Mouse (Mus musculus) liver, adult 2 months (tissue): Measurements from ENCODE around the gene Gabarapl1. TPM values are rescaled to one million over a fixed set of nuclear protein-coding genes. Genes with fewer than 3 reads are reported as not detected.

Experiments used
- DNase-seq: peaks from one replicate; pipeline ENCODE4 v3.0.0-alpha.2; 2011; ENCODE audit warnings: low read depth, low spot score; ENCODE audit errors: extremely low read depth
- H3K27ac ChIP-seq: fragments of 200-500 bp; replicated peaks from 2 replicates; pipeline ENCODE4 v1.5.1; 2012; ENCODE audit warnings: low read depth, mild to moderate bottlenecking, control low read depth, inconsistent platforms, low read length; ENCODE audit not compliant: insufficient read depth
- H3K27me3 ChIP-seq: fragments of 200-500 bp; 2 replicates; pipeline ENCODE4 v1.6.1; 2012; ENCODE audit warnings: mild to moderate bottlenecking, moderate library complexity, low read length, inconsistent platforms; ENCODE audit not compliant: control insufficient read depth, insufficient read depth
- H3K36me3 ChIP-seq: fragments of 200-500 bp; 2 replicates; pipeline ENCODE4 v1.6.1; 2012; ENCODE audit warnings: low read length, inconsistent platforms; ENCODE audit not compliant: control insufficient read depth, insufficient read depth
- H3K4me1 ChIP-seq: fragments of 200-500 bp; 2 replicates; pipeline ENCODE4 v1.6.1; 2011; ENCODE audit warnings: low read length; ENCODE audit not compliant: control insufficient read depth, insufficient read depth
- H3K4me3 ChIP-seq: fragments of 200-500 bp; 2 replicates; pipeline ENCODE4 v1.5.1; 2011; ENCODE audit warnings: low read depth, mild to moderate bottlenecking, control low read depth, low read length, moderate library complexity; ENCODE audit not compliant: insufficient read depth
- H3K79me2 ChIP-seq: fragments of 200-500 bp; 2 replicates; pipeline ENCODE4 v1.6.1; 2012; ENCODE audit warnings: inconsistent platforms, mild to moderate bottlenecking, low read length, moderate library complexity; ENCODE audit not compliant: control insufficient read depth, insufficient read depth
- H3K9ac ChIP-seq: fragments of 200-500 bp; 2 replicates; pipeline ENCODE4 v1.6.1; 2012; ENCODE audit warnings: low read depth, mild to moderate bottlenecking, control low read depth, inconsistent platforms, low read length
- CTCF ChIP-seq: fragments of 200-500 bp; IDR thresholded peaks from 2 replicates; pipeline ENCODE4 v1.5.1; 2011; ENCODE audit warnings: low read depth, low read length, control low read depth
- POLR2A ChIP-seq: fragments of 200-500 bp; IDR thresholded peaks from 2 replicates; pipeline ENCODE4 v1.6.1; 2011; ENCODE audit warnings: low read length, control low read depth; ENCODE audit not compliant: insufficient read depth; ENCODE audit errors: extremely low read depth
- WGBS: fragments of 180-500 bp; shearing (Covaris S2); methylation state at CpG from one replicate; pipeline ENCODE4 v1.1.7; 2018; 5-methylcytosine and 5-hydroxymethylcytosine counted together
- polyA plus RNA-seq: library from polyadenylated mRNA; depleted of rRNA; stranded (reverse); fragments of >200 nt; gene quantifications from 2 replicates; pipeline ENCODE4 v1.2.3, GENCODE M21; 2012
- total RNA-seq: library from RNA; depleted of rRNA; stranded (reverse); fragments of >200 nt; gene quantifications from 2 replicates; pipeline ENCODE4 v1.2.3, GENCODE M21; 2014

The Gabarapl1 gene
- total and polyA plus RNA-seq, 2 experiments = 321 to 355 TPM

DNA sequence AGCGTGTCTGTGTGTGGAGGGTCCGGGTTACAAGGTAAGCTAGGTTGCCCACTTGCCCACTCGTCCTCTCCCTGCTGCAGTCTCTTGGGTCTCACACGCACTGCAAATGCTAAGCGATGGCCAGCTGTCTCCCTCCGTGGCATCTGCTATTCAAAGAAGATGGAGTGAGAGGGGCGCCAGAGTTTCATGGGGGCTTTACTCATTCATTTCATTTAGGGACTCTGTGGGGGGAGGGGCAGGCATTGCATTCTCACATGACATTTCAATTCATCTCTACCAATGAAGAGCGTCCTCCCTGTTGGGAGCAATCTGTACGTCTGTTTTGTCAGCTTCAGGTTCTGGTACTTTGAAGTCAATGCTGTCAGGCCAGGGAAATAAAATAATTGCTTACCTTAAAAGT, 9.0 kb downstream of the Gabarapl1 start:
- no peak for DNase-seq
- no peak for TF ChIP-seq POLR2A
- no peak for TF ChIP-seq CTCF
- H3K36me3 ChIP-seq = peaks cover 51% of the 10 kb centered on the region
- H3K9ac ChIP-seq = no peak overlapping the region
- no peaks in the 10 kb centered on the region for H3K27me3 ChIP-seq
- H3K4me3 ChIP-seq = no peak overlapping the region
- H3K79me2 ChIP-seq = peaks cover under 1% of the 10 kb centered on the region; the same call in 1 of the 2 replicates
- 90% methylated on average over 9 of the region's 9 CpGs for WGBS
- H3K27ac ChIP-seq = no peak overlapping the region
- H3K4me1 ChIP-seq = peaks cover 25% of the 10 kb centered on the region

DNA sequence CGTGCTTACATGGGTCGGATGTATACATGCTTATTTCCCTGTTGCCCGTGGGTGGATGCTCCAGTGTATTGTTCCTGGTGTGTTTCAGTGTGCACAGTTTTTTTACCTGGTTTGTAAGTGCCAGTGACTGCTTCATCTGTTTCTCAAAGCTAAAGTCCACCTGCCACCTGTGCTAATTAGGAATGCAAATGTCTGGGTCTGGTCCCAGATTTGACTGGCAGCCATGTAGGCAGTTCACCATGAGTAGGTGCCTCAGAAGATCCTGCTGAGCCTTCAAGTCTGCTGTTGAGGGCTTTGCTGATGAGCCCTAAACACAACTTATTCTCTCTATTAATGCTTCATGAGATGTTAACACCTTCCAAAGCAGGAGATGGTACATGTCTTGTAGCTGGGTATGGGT, 9.6 kb downstream of the Gabarapl1 start:
- peaks cover 21% of the 10 kb centered on the region for H3K4me1 ChIP-seq
- no peak for TF ChIP-seq POLR2A
- TF ChIP-seq CTCF = no peak

DNA sequence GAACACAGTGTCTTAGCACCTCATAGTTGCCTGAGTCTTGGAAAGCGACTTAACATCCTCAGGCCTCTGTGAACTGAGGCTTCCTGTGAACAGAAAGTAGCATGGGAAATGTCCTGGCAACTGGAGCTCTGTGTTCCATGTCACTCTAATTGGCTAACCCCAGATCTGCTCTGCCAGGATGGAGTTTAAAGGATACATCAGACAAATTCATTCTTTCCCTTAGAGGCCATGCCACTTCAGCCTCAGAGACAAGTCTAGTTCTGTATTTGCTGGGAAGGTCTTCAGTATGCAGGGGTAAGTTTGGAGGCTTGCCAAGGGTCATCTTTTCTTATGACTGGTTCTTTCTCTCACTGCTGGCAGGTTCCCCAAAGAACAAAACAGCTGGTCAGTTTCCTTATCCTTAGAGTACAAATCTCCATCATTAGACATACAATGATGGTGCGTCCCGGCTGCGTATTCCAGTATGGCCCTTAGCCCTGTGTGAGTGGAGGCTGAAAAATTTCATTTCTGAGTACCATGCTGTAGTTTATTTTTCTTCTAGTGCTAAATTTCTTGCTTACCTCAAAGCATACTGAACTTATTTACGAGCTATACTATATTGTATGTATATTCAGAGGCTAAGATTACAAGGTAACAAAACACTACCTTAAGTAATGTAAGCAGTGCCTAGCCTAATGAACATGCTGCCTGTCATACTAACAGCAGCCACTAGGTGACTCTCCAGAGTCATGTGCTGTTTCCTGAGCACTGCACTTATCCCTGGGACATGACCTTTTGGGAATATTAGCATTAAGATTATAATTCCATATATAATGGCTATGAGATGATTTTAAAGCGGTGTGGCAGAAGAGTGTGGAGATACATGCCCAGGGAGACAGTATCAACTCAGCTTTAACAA, 11.0 kb downstream of the Gabarapl1 start:
- peak; percentile 60; the same call in 1 of the 2 replicates for TF ChIP-seq CTCF
- no peak for TF ChIP-seq POLR2A
- DNase-seq = peak; percentile 72
- no peaks in the 10 kb centered on the region for H3K79me2 ChIP-seq
- peaks cover 11% of the 10 kb centered on the region for H3K4me1 ChIP-seq
- 53% methylated on average over 6 of the region's 6 CpGs for WGBS
- no peak overlapping the region for H3K9ac ChIP-seq
- H3K27me3 ChIP-seq = no peaks in the 10 kb centered on the region
- no peak overlapping the region for H3K27ac ChIP-seq
- no peak overlapping the region for H3K4me3 ChIP-seq
- H3K36me3 ChIP-seq = peaks cover 32% of the 10 kb centered on the region

More for the DNA sequence above, 9.6 kb downstream of the Gabarapl1 start:
- no peaks in the 10 kb centered on the region for H3K27me3 ChIP-seq
- no peak overlapping the region for H3K9ac ChIP-seq
- H3K4me3 ChIP-seq = no peak overlapping the region
- 93% methylated on average over 3 of the region's 3 CpGs for WGBS
- H3K79me2 ChIP-seq = no peaks in the 10 kb centered on the region; the same call in 1 of the 2 replicates
- H3K27ac ChIP-seq = peak overlapping the region; percentile 4; the same call in 1 of the 2 replicates
- peak; percentile 48 for DNase-seq
- H3K36me3 ChIP-seq = peaks cover 46% of the 10 kb centered on the region

DNA sequence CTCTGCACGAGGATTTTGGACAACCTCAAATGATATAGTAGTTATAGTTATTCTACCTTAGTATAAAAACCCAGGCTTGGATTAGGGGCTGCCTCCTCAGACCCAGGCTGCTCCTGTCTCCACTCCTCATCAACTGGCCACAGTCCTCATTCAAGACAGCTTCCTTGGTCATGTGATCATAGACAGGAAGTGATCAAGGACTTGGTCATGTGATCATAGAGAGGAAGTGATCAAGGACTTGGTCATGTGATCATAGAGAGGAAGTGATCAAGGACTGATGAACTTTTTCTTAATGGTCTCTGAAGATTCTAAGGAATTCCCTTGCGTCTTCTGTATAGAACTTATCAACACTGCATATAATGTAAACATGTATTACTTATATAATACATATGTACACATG, 14.3 kb downstream of the Gabarapl1 start:
- no peak for DNase-seq
- Histone ChIP-seq H3K36me3 (peaks cover 2% of the 10 kb centered on the region; the same call in 1 of the 2 replicates), H3K79me2 (no peaks in the 10 kb centered on the region), H3K4me3 (no peak overlapping the region), H3K27me3 (no peaks in the 10 kb centered on the region), H3K27ac (no peak overlapping the region), H3K4me1 (peaks cover 3% of the 10 kb centered on the region; the same call in 1 of the 2 replicates), H3K9ac (no peak overlapping the region)
- 92% methylated on average over 2 of the region's 2 CpGs for WGBS
- TF ChIP-seq CTCF (no peak), POLR2A (no peak)

DNA sequence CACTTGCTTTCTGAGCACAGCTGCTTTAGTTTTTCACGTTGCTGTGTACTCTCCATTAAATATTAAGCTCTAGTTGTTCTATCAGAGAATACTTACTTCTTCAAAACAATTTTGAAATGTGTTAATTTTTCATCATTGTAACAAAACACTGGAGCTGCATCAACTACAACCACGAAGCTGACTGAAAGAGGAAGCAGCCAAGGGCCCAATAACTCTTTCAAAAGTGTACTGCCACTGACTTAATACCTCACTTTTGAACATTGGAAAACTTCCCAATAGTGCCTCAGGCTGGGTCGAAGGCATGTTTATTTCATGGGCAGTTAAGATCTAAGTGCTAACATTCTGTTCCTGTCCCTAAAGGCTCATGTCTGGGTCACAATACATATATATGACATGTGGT, 15.0 kb downstream of the Gabarapl1 start:
- 44% methylated on average over 3 of the region's 3 CpGs for WGBS

More for the DNA sequence above, 15.0 kb downstream of the Gabarapl1 start:
- Histone ChIP-seq H3K27ac (no peak overlapping the region), H3K79me2 (no peaks in the 10 kb centered on the region), H3K27me3 (no peaks in the 10 kb centered on the region), H3K36me3 (no peaks in the 10 kb centered on the region), H3K9ac (no peak overlapping the region), H3K4me3 (no peak overlapping the region), H3K4me1 (no peaks in the 10 kb centered on the region)
- no peak for DNase-seq
- TF ChIP-seq CTCF (no peak), POLR2A (no peak)
